Mouse (Mus musculus) midbrain, embryonic 10.5 days (tissue): ENCODE results near the gene Olfr905. TPM values are rescaled to one million over a fixed set of nuclear protein-coding genes. Genes with fewer than 3 reads are reported as not detected.

Experiments used
- DNase-seq: peaks from one replicate; pipeline ENCODE4 v3.0.0-alpha.2; 2017; ENCODE audit warnings: low spot score
- H3K27ac ChIP-seq: fragments of 300-500 bp; sonication (generic); replicated peaks from 2 replicates; pipeline ENCODE4 v1.5.1; 2016; ENCODE audit warnings: mild to moderate bottlenecking
- H3K27me3 ChIP-seq: fragments of 300-500 bp; sonication (generic); 2 replicates; pipeline ENCODE4 v1.6.1; 2016; ENCODE audit warnings: low read depth, mild to moderate bottlenecking; ENCODE audit not compliant: poor library complexity, severe bottlenecking
- H3K36me3 ChIP-seq: fragments of 300-500 bp; sonication (generic); 2 replicates; pipeline ENCODE4 v1.6.1; 2016; ENCODE audit warnings: mild to moderate bottlenecking, moderate library complexity
- H3K4me1 ChIP-seq: fragments of 300-500 bp; sonication (generic); 2 replicates; pipeline ENCODE4 v1.6.1; 2016
- H3K4me3 ChIP-seq: fragments of 300-500 bp; sonication (generic); 2 replicates; pipeline ENCODE4 v1.5.1; 2016; ENCODE audit warnings: mild to moderate bottlenecking, moderate library complexity
- H3K9me3 ChIP-seq: fragments of 300-500 bp; sonication (generic); replicated peaks from 2 replicates; pipeline ENCODE4 v1.6.1; 2016; ENCODE audit warnings: mild to moderate bottlenecking
- WGBS: fragments of 180-500 bp; shearing (Covaris S2); methylation state at CpG from one replicate; pipeline ENCODE4 v1.1.7; 2016; 5-methylcytosine and 5-hydroxymethylcytosine counted together
- polyA plus RNA-seq: library from polyadenylated mRNA; unstranded; fragments of >200 nt; fragmentation: Nextera tagmentation; extraction: Ambion mirVana; gene quantifications from 2 replicates; pipeline ENCODE4 v1.2.1, GENCODE M21; 2016

The Olfr905 gene
- not detected in 2 replicates for polyA plus RNA-seq

GRCm38 (mm10) chr9:38470807-38471206, at the start of gene Olfr905:
Gene Olfr905, plus strand, starts transcription at chr9:38471107.
- Histone ChIP-seq H3K27ac (no peak within 1 kb of the TSS), H3K4me3 (no peak within 1 kb of the TSS), H3K36me3 (no peaks in the 10 kb centered on the region), H3K27me3 (no peaks in the 10 kb centered on the region), H3K9me3 (no peaks in the 10 kb centered on the region), H3K4me1 (no peaks in the 10 kb centered on the region)
- no peak for DNase-seq

- H3K27ac ChIP-seq = no peak overlapping the region
- H3K27me3 ChIP-seq = no peaks in the 10 kb centered on the region
- H3K9me3 ChIP-seq = no peaks in the 10 kb centered on the region
- DNase-seq = no peak
- no peaks in the 10 kb centered on the region for H3K36me3 ChIP-seq
- H3K4me1 ChIP-seq = no peaks in the 10 kb centered on the region
- H3K4me3 ChIP-seq = no peak overlapping the region
Observed at GRCm38 (mm10) chr9:38423801-38424200, 47.1 kb upstream of the Olfr905 start.

GRCm38 (mm10) chr9:38427026-38427425, 43.9 kb upstream of the Olfr905 start:
- DNase-seq = no peak
- no peak overlapping the region for H3K4me3 ChIP-seq
- 56% methylated on average over 1 of the region's 1 CpGs for WGBS

GRCm38 (mm10) chr9:38429155-38429554, 41.8 kb upstream of the Olfr905 start, which contains the start of gene Olfr901:
Gene Olfr901, plus strand, starts transcription at chr9:38429455.
- 90% methylated on average over 1 of the region's 1 CpGs for WGBS
- Histone ChIP-seq H3K4me3 (no peak within 1 kb of the TSS), H3K27ac (no peak within 1 kb of the TSS), H3K36me3 (no peaks in the 10 kb centered on the region), H3K27me3 (no peaks in the 10 kb centered on the region), H3K4me1 (no peaks in the 10 kb centered on the region), H3K9me3 (no peaks in the 10 kb centered on the region)
- no peak for DNase-seq

More at GRCm38 (mm10) chr9:38427026-38427425, 43.9 kb upstream of the Olfr905 start:
- H3K27me3 ChIP-seq = no peaks in the 10 kb centered on the region
- H3K27ac ChIP-seq = no peak overlapping the region
- H3K9me3 ChIP-seq = no peaks in the 10 kb centered on the region
- H3K4me1 ChIP-seq = no peaks in the 10 kb centered on the region
- H3K36me3 ChIP-seq = no peaks in the 10 kb centered on the region

GRCm38 (mm10) chr9:38447352-38447751, 23.6 kb upstream of the Olfr905 start, which contains the start of gene Olfr902:
Gene Olfr902, plus strand, starts transcription at chr9:38447652.
- WGBS = 86% methylated on average over 5 of the region's 5 CpGs
- no peak for DNase-seq
- Histone ChIP-seq H3K27me3 (no peaks in the 10 kb centered on the region), H3K4me1 (no peaks in the 10 kb centered on the region), H3K4me3 (no peak within 1 kb of the TSS), H3K9me3 (no peaks in the 10 kb centered on the region), H3K36me3 (no peaks in the 10 kb centered on the region), H3K27ac (no peak within 1 kb of the TSS)

- Histone ChIP-seq H3K9me3 (no peaks in the 10 kb centered on the region), H3K27ac (no peak within 1 kb of the TSS), H3K4me3 (no peak within 1 kb of the TSS), H3K4me1 (no peaks in the 10 kb centered on the region), H3K36me3 (no peaks in the 10 kb centered on the region), H3K27me3 (no peaks in the 10 kb centered on the region)
- no peak for DNase-seq
Observed at GRCm38 (mm10) chr9:38462844-38463243, 8.1 kb upstream of the Olfr905 start, which contains the start of gene Olfr904. Gene Olfr904, plus strand, starts transcription at chr9:38463144.

- no peaks in the 10 kb centered on the region for H3K9me3 ChIP-seq
- H3K27ac ChIP-seq = no peak within 1 kb of the TSS
- no peaks in the 10 kb centered on the region for H3K27me3 ChIP-seq
- no peak within 1 kb of the TSS for H3K4me3 ChIP-seq
- DNase-seq = no peak
- WGBS = 90% methylated on average over 3 of the region's 3 CpGs
- no peaks in the 10 kb centered on the region for H3K4me1 ChIP-seq
- H3K36me3 ChIP-seq = no peaks in the 10 kb centered on the region
Observed at GRCm38 (mm10) chr9:38486785-38487184, 15.9 kb downstream of the Olfr905 start, which contains the start of gene Olfr906. Gene Olfr906, plus strand, starts transcription at chr9:38487085.

GRCm38 (mm10) chr9:38495501-38495900, 24.6 kb downstream of the Olfr905 start, which contains the start of gene Olfr907:
Gene Olfr907, plus strand, starts transcription at chr9:38495801.
- H3K27me3 ChIP-seq = no peaks in the 10 kb centered on the region
- no peak within 1 kb of the TSS for H3K27ac ChIP-seq
- H3K36me3 ChIP-seq = no peaks in the 10 kb centered on the region
- DNase-seq = no peak
- no peaks in the 10 kb centered on the region for H3K9me3 ChIP-seq
- H3K4me1 ChIP-seq = no peaks in the 10 kb centered on the region
- WGBS = 83% methylated on average over 2 of the region's 2 CpGs
- no peak within 1 kb of the TSS for H3K4me3 ChIP-seq

- 79% methylated on average over 2 of the region's 2 CpGs for WGBS
- DNase-seq = no peak
- Histone ChIP-seq H3K9me3 (no peaks in the 10 kb centered on the region), H3K27ac (no peak overlapping the region), H3K36me3 (no peaks in the 10 kb centered on the region), H3K4me1 (no peaks in the 10 kb centered on the region), H3K27me3 (no peaks in the 10 kb centered on the region), H3K4me3 (no peak overlapping the region)
Observed at GRCm38 (mm10) chr9:38512353-38512752, 41.4 kb downstream of the Olfr905 start.

GRCm38 (mm10) chr9:38521280-38521679, 50.4 kb downstream of the Olfr905 start, which contains the start of gene Olfr911-ps1:
Gene Olfr911-ps1, plus strand, starts transcription at chr9:38521580.
- Histone ChIP-seq H3K36me3 (no peaks in the 10 kb centered on the region), H3K27ac (no peak within 1 kb of the TSS), H3K27me3 (no peaks in the 10 kb centered on the region), H3K9me3 (no peaks in the 10 kb centered on the region), H3K4me3 (no peak within 1 kb of the TSS), H3K4me1 (no peaks in the 10 kb centered on the region)
- DNase-seq = no peak
- WGBS = 74% methylated on average over 1 of the region's 1 CpGs

Other genes with a start within 250 kb of the Olfr905 start
- gene Olfr143, start 218.3 kb upstream of the Olfr905 start, polyA plus RNA-seq = not detected in 2 replicates
- not detected in 2 replicates for gene Olfr895, start 203.3 kb upstream of the Olfr905 start, polyA plus RNA-seq
- gene Olfr896-ps1, start 180.0 kb upstream of the Olfr905 start, polyA plus RNA-seq = not detected in 2 replicates
- gene Olfr25, start 142.0 kb upstream of the Olfr905 start, polyA plus RNA-seq = not detected in 2 replicates
- not detected in 2 replicates for gene Olfr898, start 122.7 kb upstream of the Olfr905 start, polyA plus RNA-seq
- gene Olfr250, start 104.2 kb upstream of the Olfr905 start, polyA plus RNA-seq = not detected in 2 replicates
- not detected in 2 replicates for gene Olfr251, start 94.0 kb upstream of the Olfr905 start, polyA plus RNA-seq
- gene Olfr147, start 69.4 kb upstream of the Olfr905 start, polyA plus RNA-seq = not detected in 2 replicates
- not detected in 2 replicates for gene Olfr901, start 41.7 kb upstream of the Olfr905 start, polyA plus RNA-seq
- not detected in 2 replicates for gene Olfr902, start 23.5 kb upstream of the Olfr905 start, polyA plus RNA-seq
- gene Olfr904, start 8.0 kb upstream of the Olfr905 start, polyA plus RNA-seq = not detected in 2 replicates
- gene Olfr906, start 16.0 kb downstream of the Olfr905 start, polyA plus RNA-seq = not detected in 2 replicates
- not detected in 2 replicates for gene Olfr907, start 24.7 kb downstream of the Olfr905 start, polyA plus RNA-seq
- gene Olfr911-ps1, start 50.5 kb downstream of the Olfr905 start, polyA plus RNA-seq = not detected in 2 replicates
- not detected in 2 replicates for gene Olfr910, start 66.7 kb downstream of the Olfr905 start, polyA plus RNA-seq
- gene Olfr912, start 109.1 kb downstream of the Olfr905 start, polyA plus RNA-seq = not detected in 2 replicates
- gene Olfr913, start 121.7 kb downstream of the Olfr905 start, polyA plus RNA-seq = not detected in 2 replicates
- not detected in 2 replicates for gene Olfr914, start 134.0 kb downstream of the Olfr905 start, polyA plus RNA-seq
- not detected in 2 replicates for gene Olfr916, start 188.8 kb downstream of the Olfr905 start, polyA plus RNA-seq
- not detected in 2 replicates for gene Olfr917, start 194.7 kb downstream of the Olfr905 start, polyA plus RNA-seq
- not detected in 2 replicates for gene Olfr918, start 203.5 kb downstream of the Olfr905 start, polyA plus RNA-seq
- gene Olfr919, start 232.6 kb downstream of the Olfr905 start, polyA plus RNA-seq = not detected in 2 replicates
- gene Vwa5a, start 247.2 kb downstream of the Olfr905 start, polyA plus RNA-seq = 6.0 and 7.2 TPM in 2 replicates